Mouse (Mus musculus): Measurements from ENCODE around the gene Rrbp1.

GRCm38 (mm10) chr2:143975146-143975649 is 35.9 kb downstream of the Rrbp1 start:
- TF ChIP-seq POLR2A (IDR thresholded peaks at IDR 0.05; ENCODE audit: insufficient read length, low read depth) (no peak), MAX (IDR thresholded peaks at IDR 0.05; ENCODE audit: low read depth) (no peak), MYOD1 (IDR thresholded peaks at IDR 0.05; ENCODE audit: control insufficient read depth in 1 of 3, insufficient read length in 2 of 3, low read depth in 2 of 3) (no peak), POLR2AphosphoS2 (IDR thresholded peaks at IDR 0.05; ENCODE audit: insufficient read length, low read depth) (no peak), MYOG (IDR thresholded peaks at IDR 0.05; ENCODE audit: control insufficient read depth in 1 of 3, insufficient read depth in 1 of 3, insufficient read length in 2 of 3, low read depth in 2 of 3) (no peak)

All from myocyte (in vitro differentiated cells).